Mouse (Mus musculus) erythroid progenitor cell, adult 5-6 weeks (primary cell): ENCODE data around the gene Acsbg2. TPM values are rescaled to one million over a fixed set of nuclear protein-coding genes. Genes with fewer than 3 reads are reported as not detected.

Source experiments
- ATAC-seq: replicated peaks from 2 replicates; pipeline ENCODE4 v1.8.0; 2016; ENCODE audit warnings: moderate number of reproducible peaks, mild to moderate bottlenecking, moderate TSS enrichment, inconsistent platforms; ENCODE audit not compliant: poor library complexity, low FRiP score, severe bottlenecking
- total RNA-seq, 2 experiments: library from RNA; stranded (forward) in 1 of 2; stranded (reverse) in 1 of 2; fragments of 150-400 nt in 1 of 2; fragments of 186-747, 209-891 nt in 1 of 2; gene quantifications; 2 replicates each; pipeline versions ENCODE4 v1.2.3 to v1.2.4; 2015 to 2017; ENCODE audit warnings: low replicate concordance in 2 of 2

Acsbg2 gene
- total RNA-seq, 2 experiments from 2014 or later: not detected

GRCm38 (mm10) chr17:56830411-56831110, 43.7 kb downstream of the Acsbg2 start, which contains the start of gene Rfx2:
Gene Rfx2, minus strand, starts transcription at chr17:56831013.
- ATAC-seq: no peak

GRCm38 (mm10) chr17:56829795-56830194, 44.5 kb downstream of the Acsbg2 start:
- no peak for ATAC-seq

- no peak for ATAC-seq
Observed at GRCm38 (mm10) chr17:56829171-56829570, 45.1 kb downstream of the Acsbg2 start.

- peak; percentile 67 for ATAC-seq
Observed at GRCm38 (mm10) chr17:56826718-56827117, 47.5 kb downstream of the Acsbg2 start.

GRCm38 (mm10) chr17:56823352-56823751, 50.9 kb downstream of the Acsbg2 start:
- ATAC-seq: no peak

GRCm38 (mm10) chr17:56822380-56822779, 51.9 kb downstream of the Acsbg2 start:
- no peak for ATAC-seq

GRCm38 (mm10) chr17:56819694-56820111, 54.5 kb downstream of the Acsbg2 start:
- peak; percentile 39; the same call in 1 of the 2 replicates for ATAC-seq

GRCm38 (mm10) chr17:56819032-56819545, 55.2 kb downstream of the Acsbg2 start:
- no peak for ATAC-seq

GRCm38 (mm10) chr17:56818067-56818636, 56.1 kb downstream of the Acsbg2 start:
- ATAC-seq: peak; percentile 68

- no peak for ATAC-seq
Observed at GRCm38 (mm10) chr17:56815057-56815345, 59.2 kb downstream of the Acsbg2 start.

- ATAC-seq: no peak
Observed at GRCm38 (mm10) chr17:56814316-56815056, 59.8 kb downstream of the Acsbg2 start.

GRCm38 (mm10) chr17:56810245-56810644, 64.0 kb downstream of the Acsbg2 start:
- no peak for ATAC-seq

- ATAC-seq: peak; percentile 71
Observed at GRCm38 (mm10) chr17:56808518-56808917, 65.7 kb downstream of the Acsbg2 start.

GRCm38 (mm10) chr17:56805784-56806183, 68.5 kb downstream of the Acsbg2 start:
- ATAC-seq: no peak

- no peak for ATAC-seq
Observed at GRCm38 (mm10) chr17:56804952-56805351, 69.3 kb downstream of the Acsbg2 start.

GRCm38 (mm10) chr17:56802065-56802464, 72.2 kb downstream of the Acsbg2 start:
- no peak for ATAC-seq

GRCm38 (mm10) chr17:56799276-56799675, 75.0 kb downstream of the Acsbg2 start:
- ATAC-seq: no peak

GRCm38 (mm10) chr17:56793614-56794319, 80.5 kb downstream of the Acsbg2 start:
- ATAC-seq: peak; percentile 88
